Mouse (Mus musculus): ENCODE measurements around the gene Tln1. TPM values are rescaled to one million over a fixed set of nuclear protein-coding genes. Genes with fewer than 3 reads are reported as not detected.

Tln1 gene
- polyA plus RNA-seq, 1 experiment from 2014 or later, result 73.9 TPM

DNA sequence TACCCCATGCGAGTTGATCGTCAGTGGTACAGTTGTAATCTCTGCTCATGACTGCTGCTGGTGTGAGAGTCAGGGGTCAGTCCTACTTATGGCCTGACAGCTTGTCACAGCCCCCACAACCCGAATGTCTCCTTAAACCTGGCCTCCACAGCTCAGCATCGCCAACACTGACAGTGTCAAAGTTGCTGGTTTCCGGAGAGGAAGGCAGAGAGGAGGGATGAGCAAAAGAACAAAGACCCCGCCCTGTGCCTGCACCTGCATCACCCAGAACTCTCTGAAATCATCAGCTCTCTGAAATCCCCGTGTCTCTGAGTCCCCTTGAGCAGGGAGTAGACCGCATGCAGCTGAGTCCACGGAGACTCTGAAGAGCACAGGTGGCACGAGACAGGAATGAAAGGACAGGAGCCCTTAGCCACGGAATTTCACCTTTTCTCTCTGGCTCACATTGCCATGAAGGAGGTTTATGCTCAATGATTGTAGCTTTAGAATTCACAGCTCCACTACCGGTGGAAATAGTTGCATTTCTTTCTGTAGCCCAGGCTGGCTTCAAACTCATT, 78.9 kb downstream of the Tln1 start, which contains the start of gene Sit1:
Gene Sit1, minus strand, starts transcription at position 200 of the 557 bp plus-strand sequence.
- H3K27ac ChIP-seq, result no peak within 1 kb of the TSS
- WGBS, result 57% methylated on average over 12 of the region's 12 CpGs
- H3K4me2 ChIP-seq (replicated peaks), result no peak within 1 kb of the TSS
- no peaks in the 10 kb centered on the region for H3K4me1 ChIP-seq
- no peak for ATAC-seq (ENCODE audit: insufficient number of reproducible peaks, insufficient read depth, low FRiP score, low TSS enrichment)
- no peaks in the 10 kb centered on the region for H3K36me3 ChIP-seq
- H3K9ac ChIP-seq, result no peak within 1 kb of the TSS
- no peaks in the 10 kb centered on the region for H3K27me3 ChIP-seq
- H3K9me3 ChIP-seq, result no peaks in the 10 kb centered on the region
- H3K4me3 ChIP-seq, result no peak within 1 kb of the TSS

GRCm38 (mm10) chr4:43482591-43482990, 79.9 kb downstream of the Tln1 start:
- 70% methylated on average over 10 of the region's 10 CpGs for WGBS
- H3K4me3 ChIP-seq, result no peak overlapping the region
- no peak overlapping the region for H3K4me2 ChIP-seq (replicated peaks)
- no peak for ATAC-seq (ENCODE audit: insufficient number of reproducible peaks, insufficient read depth, low FRiP score, low TSS enrichment)
- H3K27ac ChIP-seq, result no peak overlapping the region
- no peak overlapping the region for H3K9ac ChIP-seq
- no peaks in the 10 kb centered on the region for H3K4me1 ChIP-seq
- no peaks in the 10 kb centered on the region for H3K9me3 ChIP-seq
- H3K36me3 ChIP-seq, result no peaks in the 10 kb centered on the region
- no peaks in the 10 kb centered on the region for H3K27me3 ChIP-seq

GRCm38 (mm10) chr4:43481894-43482456, 80.5 kb downstream of the Tln1 start:
- Histone ChIP-seq H3K36me3 (no peaks in the 10 kb centered on the region), H3K9me3 (no peaks in the 10 kb centered on the region), H3K27ac (no peak overlapping the region), H3K4me3 (no peak overlapping the region), H3K9ac (no peak overlapping the region), H3K27me3 (no peaks in the 10 kb centered on the region), H3K4me1 (no peaks in the 10 kb centered on the region), H3K4me2 (replicated peaks) (no peak overlapping the region)
- 67% methylated on average over 7 of the region's 7 CpGs for WGBS
- ATAC-seq (ENCODE audit: insufficient number of reproducible peaks, insufficient read depth, low FRiP score, low TSS enrichment), result no peak

Other genes with a start within 250 kb of the Tln1 start
- gene Rusc2, start 180.7 kb downstream of the Tln1 start, polyA plus RNA-seq (2016; fragmentation: Nextera tagmentation; extraction: Ambion mirVana), result 15.7 and 18.1 TPM in 2 replicates
- 0.27 TPM in 1 of 2 replicates, not detected in the other for gene Fam166b, start 133.6 kb downstream of the Tln1 start, polyA plus RNA-seq (2016; fragmentation: Nextera tagmentation; extraction: Ambion mirVana)
- 15.4 and 16.5 TPM in 2 replicates for gene Tesk1, start 120.8 kb downstream of the Tln1 start, polyA plus RNA-seq (2016; fragmentation: Nextera tagmentation; extraction: Ambion mirVana)
- gene Cd72, start 108.1 kb downstream of the Tln1 start, polyA plus RNA-seq (2016; fragmentation: Nextera tagmentation; extraction: Ambion mirVana), result 3.5 and 3.7 TPM in 2 replicates
- not detected in 2 replicates for gene Sit1, start 79.0 kb downstream of the Tln1 start, polyA plus RNA-seq (2016; fragmentation: Nextera tagmentation; extraction: Ambion mirVana)
- 57.4 and 62.3 TPM in 2 replicates for gene Ccdc107, start 69.8 kb downstream of the Tln1 start, polyA plus RNA-seq (2016; fragmentation: Nextera tagmentation; extraction: Ambion mirVana)
- gene Arhgef39, start 63.0 kb downstream of the Tln1 start, polyA plus RNA-seq (2016; fragmentation: Nextera tagmentation; extraction: Ambion mirVana), result 43.6 and 44.1 TPM in 2 replicates
- 1.3 and 1.6 TPM in 2 replicates for gene Car9, start 55.7 kb downstream of the Tln1 start, polyA plus RNA-seq (2016; fragmentation: Nextera tagmentation; extraction: Ambion mirVana)
- 151 and 177 TPM in 2 replicates for gene Tpm2, start 38.9 kb downstream of the Tln1 start, polyA plus RNA-seq (2016; fragmentation: Nextera tagmentation; extraction: Ambion mirVana)
- 43.5 and 49.9 TPM in 2 replicates for gene Creb3, start 359 bp downstream of the Tln1 start, polyA plus RNA-seq (2016; fragmentation: Nextera tagmentation; extraction: Ambion mirVana)
- gene Rgp1, start 16.0 kb upstream of the Tln1 start, polyA plus RNA-seq (2016; fragmentation: Nextera tagmentation; extraction: Ambion mirVana), result 33.8 and 37.7 TPM in 2 replicates
- 32.0 and 34.0 TPM in 2 replicates for gene Gba2, start 16.2 kb upstream of the Tln1 start, polyA plus RNA-seq (2016; fragmentation: Nextera tagmentation; extraction: Ambion mirVana)
- 1.5 and 2.1 TPM in 2 replicates for gene Msmp, start 21.8 kb upstream of the Tln1 start, polyA plus RNA-seq (2016; fragmentation: Nextera tagmentation; extraction: Ambion mirVana)
- 25.1 and 29.7 TPM in 2 replicates for gene Npr2, start 69.2 kb upstream of the Tln1 start, polyA plus RNA-seq (2016; fragmentation: Nextera tagmentation; extraction: Ambion mirVana)
- gene Spag8, start 90.9 kb upstream of the Tln1 start, polyA plus RNA-seq (2016; fragmentation: Nextera tagmentation; extraction: Ambion mirVana), result 1.8 and 1.9 TPM in 2 replicates
- 79.3 and 85.8 TPM in 2 replicates for gene Hint2, start 93.8 kb upstream of the Tln1 start, polyA plus RNA-seq (2016; fragmentation: Nextera tagmentation; extraction: Ambion mirVana)
- gene Tmem8b, start 106.3 kb upstream of the Tln1 start, polyA plus RNA-seq (2016; fragmentation: Nextera tagmentation; extraction: Ambion mirVana), result 7.7 and 8.4 TPM in 2 replicates
- gene Fam221b, start 106.5 kb upstream of the Tln1 start, polyA plus RNA-seq (2016; fragmentation: Nextera tagmentation; extraction: Ambion mirVana), result 2.4 and 2.6 TPM in 2 replicates
- not detected in 2 replicates for gene Olfr70, start 138.1 kb upstream of the Tln1 start, polyA plus RNA-seq (2016; fragmentation: Nextera tagmentation; extraction: Ambion mirVana)
- 0.06 TPM in 1 of 2 replicates, not detected in the other for gene Olfr71, start 147.6 kb upstream of the Tln1 start, polyA plus RNA-seq (2016; fragmentation: Nextera tagmentation; extraction: Ambion mirVana)
- 0.15 and 0.43 TPM in 2 replicates for gene Hrct1, start 164.5 kb upstream of the Tln1 start, polyA plus RNA-seq (2016; fragmentation: Nextera tagmentation; extraction: Ambion mirVana)
- not detected in 2 replicates for gene Spaar, start 167.3 kb upstream of the Tln1 start, polyA plus RNA-seq (2016; fragmentation: Nextera tagmentation; extraction: Ambion mirVana)
- gene Olfr159, start 208.3 kb upstream of the Tln1 start, polyA plus RNA-seq (2016; fragmentation: Nextera tagmentation; extraction: Ambion mirVana), result not detected in 2 replicates

Data from embryonic facial prominence, embryonic 12.5 days (tissue).